8 mouse cellular contexts compared by ENCODE assay signal in the genomic region with DNA sequence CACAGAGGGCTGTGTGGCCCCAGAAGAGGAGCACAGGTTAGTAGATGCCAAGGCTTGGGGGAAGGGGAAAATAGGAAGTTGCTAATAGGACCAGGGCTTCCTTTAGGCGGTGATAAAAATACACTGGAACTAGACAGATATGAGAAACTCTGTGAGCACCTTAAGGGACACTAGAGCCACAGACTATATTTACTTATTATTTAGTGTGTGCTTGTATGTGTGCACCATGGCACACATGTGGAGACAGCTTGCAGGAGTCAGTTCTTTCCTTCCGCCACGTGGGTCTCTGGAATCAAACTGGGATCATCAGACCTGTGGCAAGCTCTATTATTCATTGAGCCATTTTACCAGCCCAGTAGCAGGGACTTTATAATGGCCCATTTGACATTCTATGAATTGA. TPM values are rescaled to one million over a fixed set of nuclear protein-coding genes. Genes with fewer than 3 reads are reported as not detected.
A peak's percentile ranks its signal among the peaks of the same experiment; 100 is the strongest.
DNase-seq lines count a peak whose midpoint lies in the region; ATAC-seq and TF ChIP-seq lines count a peak whose summit lies in the region.

No protein-coding gene starts in this region.

- TF ChIP-seq EP300 in heart, adult 2 months (IDR thresholded peaks at IDR 0.05; ENCODE audit: insufficient read depth, low read depth, low read length): no peak
- no peak for TF ChIP-seq EP300 in lung, postnatal 0 days (IDR thresholded peaks at IDR 0.05)

- H3K27me3 ChIP-seq in heart, adult 2 months (ENCODE audit: control insufficient read depth, insufficient read depth, low read length): no peaks in the 10 kb centered on the region
- H3K27me3 ChIP-seq in lung, postnatal 0 days (replicated peaks; ENCODE audit: insufficient read depth, low read length): no peaks in the 10 kb centered on the region
- H3K27me3 ChIP-seq in limb, embryonic 10.5 days (ENCODE audit: low read depth, poor library complexity, severe bottlenecking): no peaks in the 10 kb centered on the region
- H3K27me3 ChIP-seq in stomach, embryonic 14.5 days (ENCODE audit: control insufficient read depth, insufficient read depth, low read length): no peaks in the 10 kb centered on the region

- no peak overlapping the region for H3K4me3 ChIP-seq in heart, adult 2 months
- H3K4me3 ChIP-seq in lung, postnatal 0 days (ENCODE audit: low read depth, low read length): no peak overlapping the region
- H3K4me3 ChIP-seq in lung, adult 2 months (replicated peaks; ENCODE audit: extremely low read depth, low read depth, low read length): no peak overlapping the region
- no peak overlapping the region for H3K4me3 ChIP-seq in limb, embryonic 10.5 days
- H3K4me3 ChIP-seq in stomach, embryonic 14.5 days (ENCODE audit: low read depth, low read length): no peak overlapping the region

- no peaks in the 10 kb centered on the region for H3K9me3 ChIP-seq in lung, postnatal 0 days (ENCODE audit: low read length)
- H3K9me3 ChIP-seq in limb, embryonic 10.5 days (replicated peaks): no peaks in the 10 kb centered on the region
- H3K9me3 ChIP-seq in stomach, embryonic 14.5 days (ENCODE audit: control insufficient read depth, low read depth, low read length): no peaks in the 10 kb centered on the region

- intact Hi-C loops in heart, adult 2 months (cut with DNase I): loop anchor here (1.0 kb wide), 2 partner anchors 24 to 27 kb away; a partner anchor contains a TSS
- intact Hi-C loops in heart, postnatal 36 days (cut with DNase I): loop anchor here (1.0 kb wide), 1 partner anchor 25 kb away; no protein-coding TSS in a partner anchor

- ATAC-seq in lung, postnatal 0 days: peak; percentile 13
- ATAC-seq in stomach, embryonic 14.5 days (ENCODE audit: insufficient number of reproducible peaks, insufficient read depth, low FRiP score, low read depth): no peak

- WGBS in heart, adult 2 months: 23% methylated on average over 3 of the region's 3 CpGs
- WGBS in lung, postnatal 0 days: 65% methylated on average over 3 of the region's 3 CpGs
- 40% methylated on average over 3 of the region's 3 CpGs for WGBS in lung, adult 2 months
- 77% methylated on average over 3 of the region's 3 CpGs for WGBS in limb, embryonic 10.5 days
- 71% methylated on average over 3 of the region's 3 CpGs for WGBS in stomach, embryonic 14.5 days

- TF ChIP-seq CTCF in heart, adult 2 months (IDR thresholded peaks at IDR 0.05): no peak
- TF ChIP-seq CTCF in lung, postnatal 0 days (IDR thresholded peaks at IDR 0.05): no peak
- no peak for TF ChIP-seq CTCF in lung, adult 2 months (IDR thresholded peaks at IDR 0.05; ENCODE audit: insufficient read depth, low read length)

- H3K36me3 ChIP-seq in heart, adult 2 months (ENCODE audit: control insufficient read depth, insufficient read depth, low read length): peaks cover 7% of the 10 kb centered on the region
- H3K36me3 ChIP-seq in lung, postnatal 0 days (ENCODE audit: insufficient read depth, low read length): no peaks in the 10 kb centered on the region
- no peaks in the 10 kb centered on the region for H3K36me3 ChIP-seq in limb, embryonic 10.5 days
- H3K36me3 ChIP-seq in stomach, embryonic 14.5 days (ENCODE audit: control insufficient read depth, insufficient read depth, low read length): no peaks in the 10 kb centered on the region

- no peaks in the 10 kb centered on the region for H3K79me2 ChIP-seq in heart, adult 2 months (replicated peaks; ENCODE audit: control insufficient read depth, insufficient read depth, low read length)

- H3K27ac ChIP-seq in heart, adult 2 months: peak overlapping the region; percentile 94
- H3K27ac ChIP-seq in lung, postnatal 0 days (ENCODE audit: low read length): peak overlapping the region; percentile 87
- 0 out of 2 replicates have a peak overlapping the region, but pooled peaks have one; percentile 10 for H3K27ac ChIP-seq in limb, embryonic 10.5 days
- peak overlapping the region; percentile 61 for H3K27ac ChIP-seq in stomach, embryonic 14.5 days (ENCODE audit: low read length)

- no peak overlapping the region for H3K4me2 ChIP-seq in lung, postnatal 0 days (replicated peaks; ENCODE audit: low read depth, low read length)
- H3K4me2 ChIP-seq in stomach, embryonic 14.5 days (replicated peaks; ENCODE audit: low read depth, low read length): no peak overlapping the region

- no peak overlapping the region for H3K9ac ChIP-seq in heart, adult 2 months (ENCODE audit: low read depth, low read length)
- 0 out of 2 replicates have a peak overlapping the region, but pooled peaks have one; percentile 8 for H3K9ac ChIP-seq in lung, postnatal 0 days (replicated peaks; ENCODE audit: low read depth)
- no peak overlapping the region for H3K9ac ChIP-seq in stomach, embryonic 14.5 days (replicated peaks; ENCODE audit: low read depth, low read length)

- TF ChIP-seq POLR2A in heart, adult 2 months (IDR thresholded peaks at IDR 0.05; ENCODE audit: insufficient read depth, low read depth, low read length): no peak
- no peak for TF ChIP-seq POLR2A in lung, adult 2 months (IDR thresholded peaks at IDR 0.05; ENCODE audit: borderline replicate concordance, extremely low read depth, low read depth, low read length)

- peaks cover 19% of the 10 kb centered on the region for H3K4me1 ChIP-seq in heart, adult 2 months (ENCODE audit: control insufficient read depth, insufficient read depth, low read length)
- H3K4me1 ChIP-seq in lung, postnatal 0 days (ENCODE audit: insufficient read depth, low read depth, low read length): peaks cover 7% of the 10 kb centered on the region
- peaks cover 8% of the 10 kb centered on the region for H3K4me1 ChIP-seq in lung, adult 2 months (ENCODE audit: control insufficient read depth, insufficient read depth, low read length)
- 0 out of 2 replicates have a peak, but pooled peaks cover 8% of the 10 kb centered on the region for H3K4me1 ChIP-seq in limb, embryonic 10.5 days
- 0 out of 2 replicates have a peak, but pooled peaks cover 7% of the 10 kb centered on the region for H3K4me1 ChIP-seq in stomach, embryonic 14.5 days (ENCODE audit: control insufficient read depth, insufficient read depth, low read length)

- DNase-seq in heart, adult 2 months: peak in 1 of 2 experiments; percentile 44
- no peak for DNase-seq in heart, postnatal 36 days
- peak; percentile 30 for DNase-seq in lung, postnatal 0 days (ENCODE audit: low spot score)
- no peak for DNase-seq in lung, adult 2 months
- no peak for DNase-seq in limb, embryonic 10.5 days (ENCODE audit: low spot score)
- DNase-seq in c-Kit-positive CD71-positive TER-119-positive erythroid progenitor cells, embryonic 14.5 days (ENCODE audit: low spot score): no peak
- DNase-seq in spleen, postnatal 4 days (ENCODE audit: low spot score in 2 of 2): no peak

RNA-seq across cellular contexts. Expression of a gene that starts 9.9 kb away (rescaled TPM):
- 1 to 10 TPM; 6.7 to 8.5 TPM for total RNA-seq in heart, adult 2 months (2021)
- 1.1 and 2.9 TPM in 2 replicates for polyA plus RNA-seq in heart, adult 2 months (2012; rRNA removed)
- 10 to 100 TPM in 1 of 2 experiments, 1 to 10 TPM in 1; 6.9 to 10.2 TPM for total RNA-seq in heart, postnatal 36 days (2021)
- 5.7 and 6.1 TPM in 2 replicates for polyA plus RNA-seq in lung, postnatal 0 days (2015; fragmentation: Nextera tagmentation; extraction: Ambion mirVana)
- polyA plus RNA-seq in lung, adult 2 months (2012; rRNA removed): 0.53 and 1.8 TPM in 2 replicates
- 25.6 and 29.2 TPM in 2 replicates for polyA plus RNA-seq in limb, embryonic 10.5 days (2016; fragmentation: Nextera tagmentation; extraction: Ambion mirVana)
- polyA plus RNA-seq in stomach, embryonic 14.5 days (2014; fragmentation: Nextera tagmentation; extraction: Ambion mirVana): 27.2 and 32.7 TPM in 2 replicates

RNA-seq across cellular contexts. Expression of a gene that starts 23.7 kb away (rescaled TPM):
- total RNA-seq in heart, adult 2 months (2021): 10 to 100 TPM; 76.0 to 92.7 TPM
- 21.1 and 42.6 TPM in 2 replicates for polyA plus RNA-seq in heart, adult 2 months (2012; rRNA removed)
- total RNA-seq in heart, postnatal 36 days (2021): 10 to 100 TPM; 42.2 to 97.6 TPM
- polyA plus RNA-seq in lung, postnatal 0 days (2015; fragmentation: Nextera tagmentation; extraction: Ambion mirVana): 65.3 and 74.1 TPM in 2 replicates
- polyA plus RNA-seq in lung, adult 2 months (2012; rRNA removed): 144 and 340 TPM in 2 replicates
- 3.1 and 3.6 TPM in 2 replicates for polyA plus RNA-seq in limb, embryonic 10.5 days (2016; fragmentation: Nextera tagmentation; extraction: Ambion mirVana)
- polyA plus RNA-seq in stomach, embryonic 14.5 days (2014; fragmentation: Nextera tagmentation; extraction: Ambion mirVana): 6.4 and 6.6 TPM in 2 replicates

RNA-seq across cellular contexts. Expression of a gene that starts 55.3 kb away (rescaled TPM):
- 10 to 100 TPM; 44.6 to 48.8 TPM for total RNA-seq in heart, adult 2 months (2021)
- 74.3 and 77.0 TPM in 2 replicates for polyA plus RNA-seq in heart, adult 2 months (2012; rRNA removed)
- 10 to 100 TPM; 49.4 to 49.6 TPM for total RNA-seq in heart, postnatal 36 days (2021)
- 65.3 and 68.2 TPM in 2 replicates for polyA plus RNA-seq in lung, postnatal 0 days (2015; fragmentation: Nextera tagmentation; extraction: Ambion mirVana)
- 67.5 and 78.6 TPM in 2 replicates for polyA plus RNA-seq in lung, adult 2 months (2012; rRNA removed)
- 132 and 144 TPM in 2 replicates for polyA plus RNA-seq in limb, embryonic 10.5 days (2016; fragmentation: Nextera tagmentation; extraction: Ambion mirVana)
- 101 and 109 TPM in 2 replicates for polyA plus RNA-seq in stomach, embryonic 14.5 days (2014; fragmentation: Nextera tagmentation; extraction: Ambion mirVana)

Comparison
In these comparisons a context has a peak if more than half of its experiments do, and no peak if none do; other contexts are left out.
1. H3K27ac ChIP-seq: peak in every context shown above with its lines; median percentile 94 in heart, adult 2 months; 87 in lung, postnatal 0 days; 61 in stomach, embryonic 14.5 days; 10 in limb, embryonic 10.5 days.